Mouse (Mus musculus) testis, adult 2 months (tissue): Measurements from ENCODE around the gene Isx. TPM values are rescaled to one million over a fixed set of nuclear protein-coding genes. Genes with fewer than 3 reads are reported as not detected.

ENCODE experiments used
- H3K27ac ChIP-seq: fragments of 200-500 bp; 2 replicates; pipeline ENCODE4 v1.5.1; 2012; ENCODE audit warnings: low read depth, low read length; ENCODE audit not compliant: control insufficient read depth, insufficient read depth
- H3K27me3 ChIP-seq: fragments of 200-500 bp; 2 replicates; pipeline ENCODE4 v1.6.1; 2012; ENCODE audit warnings: mild to moderate bottlenecking, low read length, moderate library complexity; ENCODE audit not compliant: control insufficient read depth, insufficient read depth
- H3K36me3 ChIP-seq: fragments of 200-500 bp; 2 replicates; pipeline ENCODE4 v1.6.1; 2012; ENCODE audit warnings: mild to moderate bottlenecking, low read length; ENCODE audit not compliant: control insufficient read depth, insufficient read depth
- H3K4me1 ChIP-seq: fragments of 200-500 bp; 2 replicates; pipeline ENCODE4 v1.6.1; 2012; ENCODE audit warnings: low read length; ENCODE audit not compliant: control insufficient read depth, insufficient read depth
- H3K4me3 ChIP-seq: fragments of 200-500 bp; 2 replicates; pipeline ENCODE4 v1.5.1; 2012; ENCODE audit warnings: low read depth, mild to moderate bottlenecking, low read length, moderate library complexity, mixed read lengths; ENCODE audit not compliant: control insufficient read depth
- CTCF ChIP-seq: fragments of 200-500 bp; IDR thresholded peaks from 2 replicates; pipeline ENCODE4 v1.5.1; 2012; ENCODE audit warnings: low read depth, mild to moderate bottlenecking, inconsistent platforms, low read length, moderate library complexity; ENCODE audit not compliant: control insufficient read depth, insufficient read depth, insufficient replicate concordance
- POLR2A ChIP-seq: fragments of 200-500 bp; IDR thresholded peaks from 2 replicates; pipeline ENCODE4 v1.6.1; 2012; ENCODE audit warnings: low read depth, mild to moderate bottlenecking, inconsistent platforms, low read length, moderate library complexity; ENCODE audit not compliant: control insufficient read depth
- polyA plus RNA-seq: library from polyadenylated mRNA; depleted of rRNA; stranded (reverse); fragments of >200 nt; gene quantifications from 2 replicates; pipeline ENCODE4 v1.2.3, GENCODE M21; 2012

Gene Isx
- polyA plus RNA-seq, 1 experiment, result not detected

DNA sequence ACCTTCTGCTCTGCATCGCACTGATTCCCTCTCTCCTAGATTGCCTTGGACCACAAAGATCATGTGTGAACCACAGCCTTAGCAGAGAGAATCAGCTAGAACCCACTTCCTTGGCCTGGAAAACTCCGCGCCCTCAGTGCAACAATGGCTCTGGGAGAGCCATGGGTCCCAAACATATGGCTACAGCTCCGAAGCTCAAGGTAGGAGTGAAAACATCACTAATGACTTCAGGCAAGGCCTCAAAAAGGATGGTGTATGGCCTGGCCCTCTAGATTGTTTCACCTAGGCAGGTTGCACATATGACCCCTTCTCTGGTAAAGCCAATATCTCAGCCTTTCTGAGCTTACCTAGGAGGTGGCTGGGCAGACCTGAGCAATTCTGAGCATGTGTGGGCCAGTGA is 18.2 kb upstream of the Isx start:
- no peak overlapping the region for H3K4me3 ChIP-seq
- H3K4me1 ChIP-seq, result no peaks in the 10 kb centered on the region
- no peaks in the 10 kb centered on the region for H3K36me3 ChIP-seq
- no peak for TF ChIP-seq POLR2A
- TF ChIP-seq CTCF, result no peak
- no peak overlapping the region for H3K27ac ChIP-seq
- H3K27me3 ChIP-seq, result no peaks in the 10 kb centered on the region

DNA sequence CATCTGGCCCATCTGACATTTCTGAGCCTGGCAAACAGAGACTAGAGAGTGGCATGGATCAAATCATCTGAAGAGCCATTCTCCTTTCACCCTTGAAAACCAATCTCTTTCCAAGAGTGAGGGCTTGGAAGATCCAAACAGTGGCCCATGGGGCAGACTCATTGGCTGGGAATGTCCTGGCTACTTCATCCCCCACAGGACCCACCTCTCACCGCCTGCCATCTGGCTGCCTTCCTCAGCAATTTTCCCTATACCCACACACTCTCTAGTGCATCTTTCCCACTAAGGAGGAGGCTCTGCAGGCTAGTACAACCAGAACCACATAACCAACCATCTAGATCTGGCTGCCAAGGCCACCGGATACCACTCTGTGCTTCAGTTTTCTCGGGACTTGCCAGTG is 17.6 kb upstream of the Isx start:
- Histone ChIP-seq H3K4me1 (no peaks in the 10 kb centered on the region), H3K27ac (no peak overlapping the region), H3K36me3 (no peaks in the 10 kb centered on the region), H3K4me3 (no peak overlapping the region), H3K27me3 (no peaks in the 10 kb centered on the region)
- TF ChIP-seq POLR2A (no peak), CTCF (no peak)

DNA sequence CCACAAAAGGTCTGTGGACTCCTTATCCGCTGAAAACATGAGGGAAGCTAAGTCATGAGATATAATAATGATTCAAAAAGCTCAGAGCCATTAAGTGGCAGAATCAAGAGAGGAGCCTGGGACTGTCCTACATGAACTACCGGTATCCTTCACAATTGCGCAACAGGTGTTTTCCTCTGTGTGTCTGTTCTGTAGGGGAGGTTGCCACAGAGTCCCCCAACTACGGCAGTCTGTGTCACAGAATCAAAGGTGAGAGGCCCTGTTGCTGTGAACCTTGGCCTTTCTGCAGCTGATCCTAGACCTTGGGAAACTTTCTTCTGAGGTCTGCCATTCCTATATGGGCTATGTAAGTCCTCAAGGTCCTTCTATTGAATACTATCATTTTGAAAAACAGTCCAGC is 13.7 kb upstream of the Isx start:
- no peaks in the 10 kb centered on the region for H3K4me1 ChIP-seq
- H3K36me3 ChIP-seq, result no peaks in the 10 kb centered on the region
- H3K4me3 ChIP-seq, result no peak overlapping the region
- no peak overlapping the region for H3K27ac ChIP-seq
- H3K27me3 ChIP-seq, result no peaks in the 10 kb centered on the region
- no peak for TF ChIP-seq CTCF
- no peak for TF ChIP-seq POLR2A

DNA sequence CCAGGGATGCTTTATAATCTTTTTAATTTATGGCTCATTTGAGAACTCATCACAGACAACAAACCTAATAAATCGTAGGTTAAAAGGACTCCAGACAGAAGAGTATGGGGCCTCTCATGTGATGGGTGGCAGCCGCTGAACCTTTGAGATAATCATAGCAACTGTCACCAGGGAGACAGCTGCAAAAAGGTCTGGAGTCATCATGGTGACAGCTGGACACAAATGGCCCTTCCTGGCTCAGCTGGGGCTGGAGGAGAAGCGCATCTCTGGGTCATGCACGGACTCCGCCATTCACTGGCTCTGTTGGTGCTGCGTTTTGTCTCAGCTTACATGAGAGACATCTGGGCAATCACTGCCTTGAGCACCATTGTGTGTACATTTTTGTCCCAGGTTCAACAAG is 12.5 kb upstream of the Isx start:
- Histone ChIP-seq H3K27ac (no peak overlapping the region), H3K4me3 (no peak overlapping the region), H3K4me1 (no peaks in the 10 kb centered on the region), H3K27me3 (no peaks in the 10 kb centered on the region), H3K36me3 (no peaks in the 10 kb centered on the region)
- TF ChIP-seq POLR2A (no peak), CTCF (no peak)

DNA sequence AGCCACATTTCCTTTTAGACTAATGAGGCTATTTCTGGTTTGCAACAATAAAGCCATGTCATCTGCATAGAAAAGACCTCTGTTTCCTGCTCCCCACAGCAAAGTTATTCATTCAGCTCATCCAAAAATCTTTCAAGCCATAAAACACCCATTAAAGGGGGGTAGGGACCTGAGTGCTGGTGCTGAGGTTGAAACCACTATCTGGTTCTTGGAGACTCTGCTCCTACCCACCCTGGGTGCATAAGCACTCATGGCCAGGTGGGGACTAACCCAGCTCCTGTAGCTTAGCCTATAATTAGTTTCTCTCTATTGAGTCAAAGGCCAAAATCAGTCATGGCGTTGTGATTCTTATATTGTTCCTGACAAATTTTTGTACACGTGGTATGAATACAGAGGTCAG is 10.4 kb upstream of the Isx start:
- TF ChIP-seq POLR2A (no peak), CTCF (no peak)
- no peaks in the 10 kb centered on the region for H3K27me3 ChIP-seq
- no peak overlapping the region for H3K27ac ChIP-seq
- no peaks in the 10 kb centered on the region for H3K36me3 ChIP-seq
- no peak overlapping the region for H3K4me3 ChIP-seq
- H3K4me1 ChIP-seq, result no peaks in the 10 kb centered on the region

DNA sequence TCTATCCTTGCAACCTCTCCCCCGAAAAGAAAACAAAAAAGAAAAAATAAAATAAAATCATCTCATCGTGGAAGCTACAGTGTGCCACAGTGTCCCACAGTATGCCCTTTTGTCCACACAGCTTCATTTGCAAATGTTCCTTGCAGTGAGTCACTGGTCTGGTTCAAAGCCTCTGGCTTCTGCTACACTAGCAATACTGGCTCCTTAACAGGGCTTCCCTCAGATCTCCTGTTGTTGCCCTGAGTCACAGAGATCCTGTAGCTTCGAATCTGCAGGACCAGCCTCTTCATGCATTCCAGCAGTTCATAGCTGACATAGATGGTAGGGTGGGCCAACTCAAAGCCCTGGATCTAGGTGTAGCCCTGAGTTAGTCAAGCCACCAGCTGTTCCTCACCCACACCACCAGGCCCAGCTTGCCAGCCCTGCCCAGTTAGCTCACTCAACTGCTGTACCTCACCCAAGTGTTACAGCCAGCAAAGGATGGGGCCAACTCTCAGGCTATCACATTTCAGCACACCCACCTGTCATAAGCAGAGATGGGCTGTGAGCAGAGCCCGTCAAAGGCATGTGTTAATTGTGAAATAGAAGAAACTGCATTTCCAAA is 2.5 kb upstream of the Isx start:
- no peaks in the 10 kb centered on the region for H3K4me1 ChIP-seq
- TF ChIP-seq POLR2A (no peak), CTCF (no peak)
- H3K4me3 ChIP-seq, result no peak overlapping the region
- no peaks in the 10 kb centered on the region for H3K36me3 ChIP-seq
- H3K27ac ChIP-seq, result no peak overlapping the region
- H3K27me3 ChIP-seq, result no peaks in the 10 kb centered on the region

DNA sequence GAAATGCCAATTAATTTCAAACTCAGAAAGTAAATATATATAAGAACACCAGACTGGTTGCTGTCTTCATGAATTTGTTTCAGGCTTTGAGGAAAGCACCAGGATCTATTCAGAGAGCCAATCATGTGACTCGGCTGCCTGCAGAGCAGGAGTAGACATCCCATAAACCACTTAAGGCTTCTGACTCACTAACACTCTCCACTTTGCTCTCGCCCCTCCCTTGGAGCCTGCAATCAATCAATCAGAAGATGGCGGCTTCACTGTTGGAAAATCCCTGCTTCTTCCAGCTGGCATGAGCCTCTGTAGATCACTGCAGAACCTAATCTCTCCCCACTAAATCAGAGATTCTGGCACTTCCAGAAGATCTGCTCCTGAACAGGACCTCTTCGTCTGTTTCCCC is 1.3 kb upstream of the Isx start:
- TF ChIP-seq CTCF (no peak), POLR2A (no peak)
- Histone ChIP-seq H3K36me3 (no peaks in the 10 kb centered on the region), H3K4me1 (no peaks in the 10 kb centered on the region)

DNA sequence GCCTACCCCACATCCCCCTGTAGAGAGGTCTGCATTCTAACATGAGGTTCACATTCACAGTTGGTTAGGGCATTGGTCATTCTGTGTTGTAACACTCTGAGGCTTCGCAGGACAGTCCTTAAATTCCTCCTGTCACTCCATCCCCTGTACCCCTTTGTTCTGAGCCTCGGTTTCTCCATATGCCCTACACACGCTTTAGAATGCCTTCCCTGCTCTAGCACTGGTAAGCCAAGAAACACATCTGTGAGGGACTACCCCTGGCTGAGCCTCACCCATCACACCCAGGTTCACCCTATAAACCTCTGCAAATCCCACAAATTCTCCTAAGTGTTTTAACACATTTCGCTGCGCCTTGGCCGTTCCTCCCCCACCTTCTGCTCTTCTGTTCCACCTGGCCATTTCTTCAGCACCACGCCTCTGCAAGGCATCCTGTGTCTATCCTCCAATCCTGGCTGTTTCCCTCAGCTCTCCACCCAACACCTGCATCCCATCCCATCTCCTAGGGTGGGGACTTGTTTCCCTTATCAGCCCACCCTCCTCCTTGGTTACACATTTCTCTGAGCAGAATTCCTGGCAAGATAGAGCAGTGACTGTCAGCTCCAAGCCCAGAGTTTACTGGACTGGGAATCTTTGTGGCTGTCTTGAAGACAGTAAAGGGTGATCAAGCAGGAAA is 686 bp upstream of the Isx start:
- no peak for TF ChIP-seq POLR2A
- no peak overlapping the region for H3K27ac ChIP-seq
- no peaks in the 10 kb centered on the region for H3K36me3 ChIP-seq
- H3K4me3 ChIP-seq, result no peak overlapping the region
- no peaks in the 10 kb centered on the region for H3K4me1 ChIP-seq
- no peaks in the 10 kb centered on the region for H3K27me3 ChIP-seq

More for the DNA sequence above, 1.3 kb upstream of the Isx start:
- Histone ChIP-seq H3K27me3 (no peaks in the 10 kb centered on the region), H3K4me3 (no peak overlapping the region), H3K27ac (no peak overlapping the region)
